Mouse (Mus musculus): Measurements from ENCODE around the gene Aifm1. TPM values are rescaled to one million over a fixed set of nuclear protein-coding genes. Genes with fewer than 3 reads are reported as not detected.
"Not testable (repeated sequence)": the region's sequence is repeated elsewhere in the genome, so short reads cannot be mapped to it uniquely, and the experiment has no call there.

The Aifm1 gene
- polyA plus RNA-seq, 1 experiment from 2014 or later, result 92.6 TPM

DNA sequence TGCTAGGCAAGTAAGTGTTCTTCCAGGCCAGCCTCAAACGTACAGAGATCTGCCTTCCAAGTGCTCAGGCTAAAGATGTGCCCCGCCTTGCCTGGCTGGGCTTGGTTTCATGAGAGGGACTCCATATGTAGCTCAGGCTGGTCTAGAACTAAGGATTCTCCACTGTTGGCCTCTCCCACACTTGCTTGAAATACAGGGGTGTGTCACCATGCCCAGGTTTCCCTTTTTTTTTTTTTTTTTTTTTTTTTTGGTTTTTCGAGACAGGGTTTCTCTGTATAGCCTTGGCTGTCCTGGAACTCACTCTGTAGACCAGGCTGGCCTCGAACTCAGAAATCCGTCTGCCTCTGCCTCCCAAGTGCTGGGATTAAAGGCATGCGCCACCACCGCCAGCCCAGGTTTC is 77.3 kb downstream of the Aifm1 start:
- WGBS, result 76% methylated on average over 7 of the region's 7 CpGs
- peaks cover 40% of the 10 kb centered on the region for H3K4me1 ChIP-seq
- H3K9ac ChIP-seq; H3K27ac ChIP-seq (replicated peaks); H3K4me2 ChIP-seq; H3K27me3 ChIP-seq (replicated peaks); ATAC-seq (ENCODE audit: extremely low read depth, insufficient number of reproducible peaks, low FRiP score, low TSS enrichment); H3K36me3 ChIP-seq; H3K4me3 ChIP-seq; H3K9me3 ChIP-seq: not testable (repeated sequence)

DNA sequence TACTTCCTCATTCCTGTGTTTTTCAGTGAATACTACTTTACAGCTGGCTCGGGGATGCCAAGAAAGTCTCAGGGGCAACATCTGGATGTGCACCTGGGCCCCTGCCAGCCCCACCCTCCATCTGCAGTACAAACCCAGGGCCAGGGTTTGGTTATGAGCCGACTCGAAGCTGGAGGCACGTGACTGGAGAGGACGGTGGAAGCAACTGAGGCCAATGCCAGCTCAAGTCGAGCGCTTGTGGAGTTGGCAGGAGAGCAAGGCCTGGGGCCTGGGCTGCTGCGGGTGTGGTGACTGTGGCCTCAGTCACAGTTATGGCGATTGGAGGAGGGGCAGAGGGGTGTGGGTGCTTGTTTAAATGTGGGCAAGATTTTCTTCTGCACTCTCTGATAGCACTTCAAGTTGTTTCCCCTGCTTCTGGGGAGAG is 77.9 kb downstream of the Aifm1 start:
- H3K27ac ChIP-seq (replicated peaks), result no peak overlapping the region
- no peak overlapping the region for H3K4me3 ChIP-seq
- H3K36me3 ChIP-seq, result no peaks in the 10 kb centered on the region
- H3K9me3 ChIP-seq, result no peaks in the 10 kb centered on the region
- H3K4me2 ChIP-seq, result no peak overlapping the region
- H3K4me1 ChIP-seq, result peaks cover 40% of the 10 kb centered on the region
- H3K27me3 ChIP-seq (replicated peaks), result no peaks in the 10 kb centered on the region
- 68% methylated on average over 9 of the region's 9 CpGs for WGBS
- H3K9ac ChIP-seq, result no peak overlapping the region
- no peak for ATAC-seq (ENCODE audit: extremely low read depth, insufficient number of reproducible peaks, low FRiP score, low TSS enrichment)

DNA sequence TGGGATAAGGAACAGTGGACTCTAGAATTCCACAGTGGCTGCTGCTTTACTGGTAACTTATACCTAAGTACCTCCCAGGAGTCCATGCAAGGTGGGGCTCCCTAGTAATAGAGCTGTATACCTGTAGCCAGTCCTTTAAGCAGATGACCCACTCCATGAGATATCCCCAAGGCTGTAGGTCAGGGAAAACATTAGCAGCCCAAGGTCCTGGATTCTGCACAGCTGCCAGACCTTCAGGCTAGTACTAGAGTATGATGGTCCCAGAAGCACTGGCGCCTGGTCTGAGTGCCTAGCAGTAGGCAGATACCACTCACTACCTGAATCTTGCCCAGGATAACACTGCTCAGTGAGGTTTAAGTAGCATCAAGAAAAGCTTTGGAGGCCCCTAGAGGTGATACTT is 79.1 kb downstream of the Aifm1 start:
- Histone ChIP-seq H3K27me3 (replicated peaks) (no peaks in the 10 kb centered on the region), H3K4me3 (no peak overlapping the region), H3K4me1 (peaks cover 40% of the 10 kb centered on the region), H3K27ac (replicated peaks) (no peak overlapping the region), H3K9ac (no peak overlapping the region), H3K4me2 (no peak overlapping the region), H3K36me3 (no peaks in the 10 kb centered on the region), H3K9me3 (no peaks in the 10 kb centered on the region)
- WGBS, result 62% methylated on average over 1 of the region's 1 CpGs
- no peak for ATAC-seq (ENCODE audit: extremely low read depth, insufficient number of reproducible peaks, low FRiP score, low TSS enrichment)

DNA sequence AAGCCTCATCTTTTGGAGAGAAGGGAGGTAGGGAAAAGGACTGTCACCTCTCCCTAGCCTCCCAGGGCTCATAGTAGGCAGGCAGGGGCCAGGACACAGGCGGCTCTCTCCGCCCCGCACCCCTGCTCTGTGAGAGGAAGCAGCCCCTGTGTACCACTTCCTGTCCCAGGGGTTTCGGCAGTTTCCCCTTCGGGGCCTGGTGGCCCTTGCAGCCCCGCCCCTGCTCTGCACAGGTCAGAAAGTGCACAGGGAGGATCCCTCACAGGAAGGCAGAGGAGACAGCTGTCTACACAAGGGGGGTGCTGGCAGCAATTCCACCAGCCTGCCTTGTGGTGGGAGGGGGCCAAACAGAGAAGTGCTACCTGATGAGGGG is 79.8 kb downstream of the Aifm1 start:
- peak; percentile 34; the same call in 1 of the 2 replicates for ATAC-seq (ENCODE audit: extremely low read depth, insufficient number of reproducible peaks, low FRiP score, low TSS enrichment)
- WGBS, result 31% methylated on average over 6 of the region's 6 CpGs
- Histone ChIP-seq H3K4me3 (no peak overlapping the region), H3K27ac (replicated peaks) (no peak overlapping the region), H3K4me1 (peaks cover 36% of the 10 kb centered on the region), H3K9ac (no peak overlapping the region), H3K4me2 (peak overlapping the region; percentile 8; the same call in 1 of the 2 replicates), H3K36me3 (no peaks in the 10 kb centered on the region), H3K9me3 (no peaks in the 10 kb centered on the region), H3K27me3 (replicated peaks) (no peaks in the 10 kb centered on the region)

DNA sequence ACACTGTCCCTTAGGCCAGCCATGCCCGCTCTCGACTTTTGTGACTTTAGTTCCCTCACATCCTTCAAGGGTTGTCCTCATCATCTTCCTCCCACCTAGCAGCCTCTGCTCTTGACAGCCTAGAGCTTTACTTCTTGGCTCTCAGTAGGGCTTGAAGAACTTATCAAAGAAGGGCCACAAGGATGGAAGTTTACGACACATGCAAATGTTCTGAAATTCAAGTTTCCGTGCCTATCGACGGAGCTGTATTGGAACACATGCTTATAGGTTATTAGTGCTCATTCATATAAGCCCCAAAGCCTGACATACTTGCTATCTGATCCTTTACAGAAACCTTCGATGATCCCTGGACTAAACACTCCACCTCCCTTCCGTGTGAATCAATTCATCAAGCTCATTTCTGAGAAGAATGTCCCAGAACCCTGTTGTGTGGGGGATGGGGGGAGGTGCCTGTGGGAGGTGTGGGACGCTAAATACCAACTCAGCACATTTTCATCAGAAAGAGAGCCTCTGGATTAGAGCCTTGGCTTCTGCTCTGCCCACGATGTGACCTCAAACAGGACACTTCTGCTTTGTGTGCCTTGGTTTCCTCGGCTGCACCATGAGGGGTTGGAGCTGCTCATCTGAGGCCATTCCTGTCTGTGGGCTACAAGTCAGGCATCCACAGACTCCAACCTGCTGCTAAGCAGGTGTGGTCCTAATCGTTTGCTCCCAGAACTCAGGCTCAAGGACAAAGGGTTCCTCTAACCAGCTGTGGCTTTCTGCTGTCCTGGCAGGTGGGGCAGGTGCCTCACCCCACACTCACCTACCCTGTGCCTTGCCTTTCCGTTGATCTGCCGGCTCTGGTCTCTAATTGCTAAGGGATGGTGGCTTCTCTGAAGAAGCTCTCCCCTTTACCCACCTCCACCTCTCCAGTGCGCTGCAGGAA is 80.5 kb downstream of the Aifm1 start:
- no peaks in the 10 kb centered on the region for H3K36me3 ChIP-seq
- no peak overlapping the region for H3K27ac ChIP-seq (replicated peaks)
- peak overlapping the region; percentile 8; the same call in 1 of the 2 replicates for H3K4me2 ChIP-seq
- 58% methylated on average over 15 of the region's 15 CpGs for WGBS
- no peak overlapping the region for H3K4me3 ChIP-seq
- H3K27me3 ChIP-seq (replicated peaks), result no peaks in the 10 kb centered on the region
- H3K9me3 ChIP-seq, result no peaks in the 10 kb centered on the region
- no peak overlapping the region for H3K9ac ChIP-seq
- ATAC-seq (ENCODE audit: extremely low read depth, insufficient number of reproducible peaks, low FRiP score, low TSS enrichment), result no peak
- H3K4me1 ChIP-seq, result peaks cover 42% of the 10 kb centered on the region

DNA sequence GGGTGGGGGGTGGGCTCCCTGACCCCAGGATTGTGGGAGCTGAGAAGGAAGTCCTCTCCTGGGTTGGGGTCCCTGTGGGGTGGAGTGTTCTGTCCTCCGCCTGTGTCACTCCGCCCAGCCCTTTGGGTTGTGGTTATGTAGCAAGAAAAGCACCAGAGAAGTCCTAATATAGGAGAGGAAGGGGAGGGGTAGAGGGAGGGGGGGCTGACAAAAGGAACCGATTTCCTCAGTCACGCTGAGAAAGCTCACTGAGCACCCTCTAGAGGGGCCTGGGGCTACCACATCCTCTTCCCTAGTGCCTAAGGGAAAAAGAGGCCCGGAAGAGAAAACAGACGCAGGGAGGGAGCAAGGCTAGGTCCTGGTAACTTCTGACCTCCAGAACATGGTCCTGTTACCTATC is 83.8 kb downstream of the Aifm1 start:
- H3K36me3 ChIP-seq, result no peaks in the 10 kb centered on the region
- H3K4me1 ChIP-seq, result peaks cover 59% of the 10 kb centered on the region
- H3K9me3 ChIP-seq, result no peaks in the 10 kb centered on the region
- no peaks in the 10 kb centered on the region for H3K27me3 ChIP-seq (replicated peaks)
- no peak overlapping the region for H3K9ac ChIP-seq
- ATAC-seq (ENCODE audit: extremely low read depth, insufficient number of reproducible peaks, low FRiP score, low TSS enrichment), result no peak
- 0 out of 2 replicates have a peak overlapping the region, but pooled peaks have one; percentile 20 for H3K27ac ChIP-seq (replicated peaks)
- WGBS, result 32% methylated on average over 6 of the region's 6 CpGs
- no peak overlapping the region for H3K4me2 ChIP-seq
- no peak overlapping the region for H3K4me3 ChIP-seq

DNA sequence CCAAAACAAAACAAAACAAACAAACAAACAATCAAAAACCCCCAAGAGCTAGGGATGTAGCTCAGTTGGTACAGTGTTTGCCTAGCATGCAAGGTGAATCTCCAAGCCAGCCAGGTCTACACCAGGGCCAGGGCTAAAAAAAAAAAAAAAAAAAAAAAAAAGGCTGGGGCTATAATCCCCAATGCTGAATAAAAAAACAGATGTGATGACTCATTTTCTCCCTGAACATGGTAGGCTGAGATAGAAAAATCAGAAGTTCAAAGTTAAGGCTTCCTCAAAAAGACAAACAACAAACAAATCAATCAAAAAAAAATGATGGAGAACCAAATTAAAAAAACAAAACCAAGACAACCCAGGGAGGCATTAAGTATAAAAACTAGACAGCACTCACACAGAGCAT is 84.3 kb downstream of the Aifm1 start:
- no peak for ATAC-seq (ENCODE audit: extremely low read depth, insufficient number of reproducible peaks, low FRiP score, low TSS enrichment)
- no peaks in the 10 kb centered on the region for H3K9me3 ChIP-seq
- H3K27me3 ChIP-seq (replicated peaks), result no peaks in the 10 kb centered on the region
- H3K9ac ChIP-seq, result no peak overlapping the region
- H3K4me3 ChIP-seq, result no peak overlapping the region
- no peaks in the 10 kb centered on the region for H3K36me3 ChIP-seq
- no peak overlapping the region for H3K4me2 ChIP-seq
- H3K4me1 ChIP-seq, result peaks cover 58% of the 10 kb centered on the region
- H3K27ac ChIP-seq (replicated peaks), result no peak overlapping the region

DNA sequence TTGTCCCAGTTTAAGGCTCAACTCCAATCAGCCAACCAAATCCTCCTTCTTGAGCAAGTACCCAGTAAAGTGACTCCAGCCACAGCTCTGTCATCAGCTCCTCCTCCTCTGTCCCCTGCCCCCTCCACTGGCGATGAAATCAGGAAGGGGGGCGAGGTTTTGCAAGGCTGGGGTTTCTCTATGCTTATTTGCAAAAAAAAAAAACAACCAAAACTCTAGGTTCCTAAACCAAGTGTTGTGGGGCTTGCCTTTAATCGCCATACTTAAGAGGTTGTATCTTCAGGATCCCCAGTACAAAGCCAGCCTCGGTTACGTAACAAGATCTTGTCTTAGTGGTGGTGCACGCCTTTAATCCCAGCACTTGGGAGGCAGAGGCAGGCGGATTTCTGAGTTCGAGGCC is 84.7 kb downstream of the Aifm1 start:
- 76% methylated on average over 8 of the region's 8 CpGs for WGBS
- H3K4me3 ChIP-seq, result no peak overlapping the region
- 0 out of 2 replicates have a peak overlapping the region, but pooled peaks have one; percentile 36 for H3K27ac ChIP-seq (replicated peaks)
- peaks cover 56% of the 10 kb centered on the region for H3K4me1 ChIP-seq
- H3K27me3 ChIP-seq (replicated peaks), result no peaks in the 10 kb centered on the region
- no peaks in the 10 kb centered on the region for H3K9me3 ChIP-seq
- H3K9ac ChIP-seq, result no peak overlapping the region
- no peaks in the 10 kb centered on the region for H3K36me3 ChIP-seq
- ATAC-seq (ENCODE audit: extremely low read depth, insufficient number of reproducible peaks, low FRiP score, low TSS enrichment), result no peak
- H3K4me2 ChIP-seq, result no peak overlapping the region

DNA sequence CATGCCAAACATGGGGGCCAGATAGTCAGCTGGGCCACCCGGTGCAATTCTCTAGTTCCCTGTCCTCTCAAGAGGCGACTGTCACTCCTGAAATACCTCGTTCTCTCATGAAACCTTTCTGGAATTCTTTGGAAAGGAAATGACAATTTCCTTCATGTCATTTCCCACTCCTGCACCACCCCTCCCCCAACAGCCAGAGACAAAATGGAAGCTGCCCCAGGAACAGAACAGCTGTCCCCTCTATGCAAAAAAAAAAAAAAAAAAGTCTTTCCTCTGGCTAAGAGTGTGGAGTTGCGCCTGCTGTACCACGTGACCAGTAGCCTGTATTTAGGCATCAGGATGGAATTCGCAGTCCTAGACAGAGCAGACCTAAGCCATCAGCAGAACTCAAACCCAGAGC is 85.1 kb downstream of the Aifm1 start:
- H3K4me2 ChIP-seq, result no peak overlapping the region; the same call in 1 of the 2 replicates
- no peaks in the 10 kb centered on the region for H3K9me3 ChIP-seq
- peak overlapping the region; percentile 36; the same call in 1 of the 2 replicates for H3K27ac ChIP-seq (replicated peaks)
- H3K4me3 ChIP-seq, result no peak overlapping the region
- no peak for ATAC-seq (ENCODE audit: extremely low read depth, insufficient number of reproducible peaks, low FRiP score, low TSS enrichment)
- H3K4me1 ChIP-seq, result peaks cover 52% of the 10 kb centered on the region
- WGBS, result 42% methylated on average over 6 of the region's 6 CpGs
- no peak overlapping the region for H3K9ac ChIP-seq
- H3K36me3 ChIP-seq, result no peaks in the 10 kb centered on the region
- no peaks in the 10 kb centered on the region for H3K27me3 ChIP-seq (replicated peaks)

DNA sequence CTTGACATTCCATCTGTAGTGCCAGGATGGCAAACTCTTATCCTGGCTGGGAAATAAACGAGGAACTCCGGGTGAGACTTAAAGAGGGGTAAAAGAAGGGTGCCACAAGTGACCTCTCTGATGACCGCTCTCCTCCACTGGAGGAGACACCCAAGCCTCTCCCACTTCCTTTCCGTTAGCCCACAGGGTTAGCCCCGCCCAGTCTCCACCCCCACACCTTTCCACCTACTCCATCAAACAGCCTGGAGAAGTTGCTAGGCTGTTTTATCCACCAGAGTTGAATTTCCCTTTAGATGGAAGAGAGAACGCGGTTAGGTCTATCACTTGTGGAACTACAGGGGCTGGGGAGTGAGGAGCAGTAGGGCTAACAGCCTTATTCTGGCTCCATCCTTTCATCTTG is 88.1 kb downstream of the Aifm1 start:
- Histone ChIP-seq H3K4me2 (peak overlapping the region; percentile 46), H3K9me3 (no peaks in the 10 kb centered on the region), H3K9ac (peak overlapping the region; percentile 28; the same call in 1 of the 2 replicates), H3K27me3 (replicated peaks) (no peaks in the 10 kb centered on the region), H3K36me3 (peaks cover 10% of the 10 kb centered on the region; the same call in 1 of the 2 replicates), H3K27ac (replicated peaks) (no peak overlapping the region), H3K4me3 (no peak overlapping the region), H3K4me1 (peaks cover 47% of the 10 kb centered on the region)
- no peak for ATAC-seq (ENCODE audit: extremely low read depth, insufficient number of reproducible peaks, low FRiP score, low TSS enrichment)
- WGBS, result 66% methylated on average over 6 of the region's 7 CpGs

Measured in heart, embryonic 13.5 days (tissue).